Mouse (Mus musculus): Measurements from ENCODE around the gene Ttc7b. TPM values are rescaled to one million over a fixed set of nuclear protein-coding genes. Genes with fewer than 3 reads are reported as not detected.

Gene Ttc7b
- polyA plus RNA-seq, 1 experiment = 9.2 TPM

DNA sequence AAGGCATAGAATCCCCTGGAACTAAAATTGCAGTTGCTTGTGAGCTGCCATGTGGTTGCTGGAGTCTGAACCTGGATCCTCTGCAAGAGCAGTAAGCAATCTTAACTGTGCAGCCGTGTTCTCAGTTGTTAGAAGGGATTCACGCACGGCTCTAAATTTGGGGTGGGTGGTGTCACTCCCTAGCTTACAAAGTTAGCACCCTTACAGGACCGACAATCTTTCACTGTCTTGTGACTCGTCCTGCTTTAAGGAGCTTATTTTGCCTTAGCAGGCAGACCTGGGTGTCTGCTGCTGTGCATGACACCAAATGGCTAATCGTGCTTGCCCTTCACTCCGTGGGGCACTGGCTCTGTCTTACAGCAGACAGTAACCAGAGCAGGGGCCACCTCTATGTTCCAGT is 217.5 kb downstream of the Ttc7b start:
- TF ChIP-seq MYOD1 (IDR thresholded peaks at IDR 0.05; ENCODE audit: control insufficient read depth, insufficient read length, low read depth) = no peak
- TF ChIP-seq MYOG (IDR thresholded peaks at IDR 0.05; ENCODE audit: control insufficient read depth, extremely low read depth, insufficient read length) = no peak
- TF ChIP-seq USF1 (IDR thresholded peaks at IDR 0.05; ENCODE audit: low read depth) = no peak
- TF ChIP-seq FOSL1 (IDR thresholded peaks at IDR 0.05; ENCODE audit: insufficient read depth, low read length, poor library complexity, severe bottlenecking) = no peak
- TF ChIP-seq CTCF (IDR thresholded peaks at IDR 0.05; ENCODE audit: control insufficient read depth, insufficient read depth, insufficient read length) = no peak
- no peak for TF ChIP-seq CEBPB (IDR thresholded peaks at IDR 0.05; ENCODE audit: low read depth)
- no peak for TF ChIP-seq MAX (IDR thresholded peaks at IDR 0.05)
- no peaks in the 10 kb centered on the region for H3K79me2 ChIP-seq (ENCODE audit: control insufficient read depth, insufficient read depth)
- H3K27me3 ChIP-seq (ENCODE audit: control insufficient read depth, insufficient read depth, insufficient read length) = no peaks in the 10 kb centered on the region
- no peaks in the 10 kb centered on the region for H3K79me3 ChIP-seq (ENCODE audit: low read depth)
- no peaks in the 10 kb centered on the region for H3K36me3 ChIP-seq (ENCODE audit: control insufficient read depth, insufficient read depth)
- no peak overlapping the region for H3K4me3 ChIP-seq (ENCODE audit: insufficient read depth, poor library complexity, severe bottlenecking)
- H3ac ChIP-seq (ENCODE audit: control insufficient read depth, insufficient read length, low read depth) = peak overlapping the region; percentile 13

DNA sequence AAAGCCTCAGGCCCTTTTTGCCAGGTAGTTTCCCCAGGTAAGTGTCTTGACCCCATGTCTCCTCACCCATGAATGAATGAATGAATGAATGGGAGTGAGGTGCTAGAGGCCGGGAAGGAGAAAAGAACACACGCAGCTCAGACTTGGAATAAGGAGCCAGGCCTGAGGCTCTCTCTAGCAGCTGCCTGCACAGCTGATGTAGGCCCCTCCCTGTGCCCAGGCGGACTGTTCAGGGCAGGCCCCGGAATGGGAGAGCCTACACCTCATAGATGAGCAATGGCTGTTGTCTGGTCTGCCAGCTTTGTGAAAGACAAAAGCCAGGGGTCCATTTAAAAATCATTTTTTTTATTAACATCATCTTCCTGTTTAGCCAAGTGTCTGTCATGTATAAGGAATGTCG is 220.2 kb downstream of the Ttc7b start:
- no peaks in the 10 kb centered on the region for H3K79me3 ChIP-seq (ENCODE audit: low read depth)
- H3K27me3 ChIP-seq (ENCODE audit: control insufficient read depth, insufficient read depth, insufficient read length) = no peaks in the 10 kb centered on the region
- H3K36me3 ChIP-seq (ENCODE audit: control insufficient read depth, insufficient read depth) = no peaks in the 10 kb centered on the region
- no peak overlapping the region for H3K4me3 ChIP-seq (ENCODE audit: insufficient read depth, poor library complexity, severe bottlenecking)
- no peaks in the 10 kb centered on the region for H3K79me2 ChIP-seq (ENCODE audit: control insufficient read depth, insufficient read depth)
- no peak overlapping the region for H3ac ChIP-seq (ENCODE audit: control insufficient read depth, insufficient read length, low read depth)
- no peak for TF ChIP-seq MYOD1 (IDR thresholded peaks at IDR 0.05; ENCODE audit: control insufficient read depth, insufficient read length, low read depth)
- no peak for TF ChIP-seq MAX (IDR thresholded peaks at IDR 0.05)
- TF ChIP-seq FOSL1 (IDR thresholded peaks at IDR 0.05; ENCODE audit: insufficient read depth, low read length, poor library complexity, severe bottlenecking) = no peak

DNA sequence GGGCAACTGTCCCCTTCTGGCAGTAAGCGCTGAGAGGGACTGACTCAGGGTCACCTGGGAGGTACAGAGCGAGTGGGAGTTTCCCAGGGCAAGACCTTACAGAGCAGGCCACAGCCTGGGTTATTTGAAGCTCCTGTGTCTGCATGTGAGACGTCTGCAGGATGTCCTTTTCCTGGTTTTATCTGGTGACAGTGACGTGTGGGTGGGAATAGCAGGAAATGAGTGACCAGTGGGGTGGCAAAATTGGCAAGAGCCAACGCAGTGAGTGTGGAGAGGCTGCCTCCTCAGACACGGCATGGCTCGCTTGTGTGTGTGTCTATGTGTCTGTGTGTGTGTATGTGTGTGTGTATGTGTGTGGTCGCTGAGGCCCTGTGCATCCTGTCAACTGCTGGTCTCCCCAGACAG is 221.3 kb downstream of the Ttc7b start:
- no peak for TF ChIP-seq MYOD1 (IDR thresholded peaks at IDR 0.05; ENCODE audit: control insufficient read depth, insufficient read length, low read depth)
- no peak for TF ChIP-seq CEBPB (IDR thresholded peaks at IDR 0.05; ENCODE audit: low read depth)
- no peak for TF ChIP-seq CTCF (IDR thresholded peaks at IDR 0.05; ENCODE audit: control insufficient read depth, insufficient read depth, insufficient read length)
- TF ChIP-seq MAX (IDR thresholded peaks at IDR 0.05) = no peak
- TF ChIP-seq USF1 (IDR thresholded peaks at IDR 0.05; ENCODE audit: low read depth) = no peak
- TF ChIP-seq FOSL1 (IDR thresholded peaks at IDR 0.05; ENCODE audit: insufficient read depth, low read length, poor library complexity, severe bottlenecking) = no peak
- no peak for TF ChIP-seq MYOG (IDR thresholded peaks at IDR 0.05; ENCODE audit: control insufficient read depth, extremely low read depth, insufficient read length)
- H3ac ChIP-seq (ENCODE audit: control insufficient read depth, insufficient read length, low read depth) = no peak overlapping the region
- no peaks in the 10 kb centered on the region for H3K36me3 ChIP-seq (ENCODE audit: control insufficient read depth, insufficient read depth)
- H3K27me3 ChIP-seq (ENCODE audit: control insufficient read depth, insufficient read depth, insufficient read length) = no peaks in the 10 kb centered on the region
- H3K79me2 ChIP-seq (ENCODE audit: control insufficient read depth, insufficient read depth) = no peaks in the 10 kb centered on the region
- H3K79me3 ChIP-seq (ENCODE audit: low read depth) = no peaks in the 10 kb centered on the region
- no peak overlapping the region for H3K4me3 ChIP-seq (ENCODE audit: insufficient read depth, poor library complexity, severe bottlenecking)

DNA sequence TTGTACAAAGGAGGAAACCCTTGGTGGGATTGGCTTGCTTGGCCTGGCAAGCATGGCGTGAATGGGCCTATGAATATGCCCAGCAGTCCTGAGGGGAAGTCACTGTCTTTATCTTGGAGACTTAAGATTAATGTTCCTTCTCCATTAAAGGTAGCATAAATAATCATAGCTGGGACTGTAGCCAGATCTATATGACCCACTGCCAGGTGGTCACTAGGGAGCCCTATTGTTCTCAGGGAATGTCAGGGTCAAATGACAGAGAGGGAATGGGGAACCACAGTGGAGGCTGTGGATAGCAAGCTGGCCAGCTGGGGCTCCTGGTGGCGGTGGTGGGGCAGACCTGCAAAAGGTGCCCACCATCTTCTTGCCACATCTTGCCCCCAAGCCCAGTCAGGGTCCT is 221.8 kb downstream of the Ttc7b start:
- H3K79me2 ChIP-seq (ENCODE audit: control insufficient read depth, insufficient read depth) = no peaks in the 10 kb centered on the region
- H3ac ChIP-seq (ENCODE audit: control insufficient read depth, insufficient read length, low read depth) = no peak overlapping the region
- no peaks in the 10 kb centered on the region for H3K79me3 ChIP-seq (ENCODE audit: low read depth)
- H3K36me3 ChIP-seq (ENCODE audit: control insufficient read depth, insufficient read depth) = no peaks in the 10 kb centered on the region
- no peak overlapping the region for H3K4me3 ChIP-seq (ENCODE audit: insufficient read depth, poor library complexity, severe bottlenecking)
- H3K27me3 ChIP-seq (ENCODE audit: control insufficient read depth, insufficient read depth, insufficient read length) = no peaks in the 10 kb centered on the region
- TF ChIP-seq FOSL1 (IDR thresholded peaks at IDR 0.05; ENCODE audit: insufficient read depth, low read length, poor library complexity, severe bottlenecking) (no peak), USF1 (IDR thresholded peaks at IDR 0.05; ENCODE audit: low read depth) (no peak), CEBPB (IDR thresholded peaks at IDR 0.05; ENCODE audit: low read depth) (no peak), MAX (IDR thresholded peaks at IDR 0.05) (no peak), MYOD1 (IDR thresholded peaks at IDR 0.05; ENCODE audit: control insufficient read depth, insufficient read length, low read depth) (no peak), CTCF (IDR thresholded peaks at IDR 0.05; ENCODE audit: control insufficient read depth, insufficient read depth, insufficient read length) (no peak), MYOG (IDR thresholded peaks at IDR 0.05; ENCODE audit: control insufficient read depth, extremely low read depth, insufficient read length) (no peak)

DNA sequence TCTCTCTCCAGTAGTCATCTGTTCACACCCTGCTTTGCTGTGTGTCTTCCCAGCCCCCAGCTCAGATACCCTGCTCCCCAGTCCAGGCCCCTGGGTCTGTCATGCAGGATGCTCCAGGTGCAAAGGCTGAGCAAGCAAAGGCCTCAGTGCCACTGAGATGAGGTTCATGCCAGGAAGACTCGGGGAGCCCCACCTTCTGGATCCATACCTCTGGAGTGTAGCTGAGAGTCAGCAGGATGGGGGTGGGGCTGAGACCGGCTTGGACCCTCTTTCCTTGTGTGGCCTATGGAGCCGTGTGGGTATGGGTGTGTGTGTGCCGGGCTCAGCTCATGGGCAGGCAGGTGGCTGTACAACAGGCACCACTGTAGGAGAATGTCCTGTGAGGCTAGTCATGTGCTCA is 222.7 kb downstream of the Ttc7b start:
- no peaks in the 10 kb centered on the region for H3K79me3 ChIP-seq (ENCODE audit: low read depth)
- no peak overlapping the region for H3K4me3 ChIP-seq (ENCODE audit: insufficient read depth, poor library complexity, severe bottlenecking)
- H3K36me3 ChIP-seq (ENCODE audit: control insufficient read depth, insufficient read depth) = no peaks in the 10 kb centered on the region
- no peak overlapping the region for H3ac ChIP-seq (ENCODE audit: control insufficient read depth, insufficient read length, low read depth)
- no peaks in the 10 kb centered on the region for H3K79me2 ChIP-seq (ENCODE audit: control insufficient read depth, insufficient read depth)
- no peaks in the 10 kb centered on the region for H3K27me3 ChIP-seq (ENCODE audit: control insufficient read depth, insufficient read depth, insufficient read length)
- TF ChIP-seq CTCF (IDR thresholded peaks at IDR 0.05; ENCODE audit: control insufficient read depth, insufficient read depth, insufficient read length) = no peak
- no peak for TF ChIP-seq MAX (IDR thresholded peaks at IDR 0.05)
- TF ChIP-seq FOSL1 (IDR thresholded peaks at IDR 0.05; ENCODE audit: insufficient read depth, low read length, poor library complexity, severe bottlenecking) = no peak
- TF ChIP-seq MYOG (IDR thresholded peaks at IDR 0.05; ENCODE audit: control insufficient read depth, extremely low read depth, insufficient read length) = no peak
- TF ChIP-seq MYOD1 (IDR thresholded peaks at IDR 0.05; ENCODE audit: control insufficient read depth, insufficient read length, low read depth) = no peak
- TF ChIP-seq USF1 (IDR thresholded peaks at IDR 0.05; ENCODE audit: low read depth) = no peak
- no peak for TF ChIP-seq CEBPB (IDR thresholded peaks at IDR 0.05; ENCODE audit: low read depth)

DNA sequence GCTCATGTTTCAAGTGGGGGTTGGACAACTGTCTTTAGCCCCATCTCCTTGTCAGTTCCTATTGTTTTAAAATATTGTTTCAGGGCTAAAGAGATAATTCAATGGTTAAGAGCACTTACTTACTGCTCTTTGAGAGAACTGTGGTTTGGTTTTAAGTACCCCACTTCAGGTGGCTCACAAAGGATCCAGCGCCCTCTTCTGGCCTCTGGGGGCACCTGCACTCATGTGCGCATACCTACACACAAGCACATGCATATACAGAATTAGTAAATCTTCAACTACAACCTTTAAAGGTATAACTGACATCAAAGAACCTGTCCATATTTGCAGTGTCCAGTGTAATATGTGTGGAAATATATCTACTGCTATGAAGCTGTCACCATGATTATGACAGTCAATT is 226.2 kb downstream of the Ttc7b start:
- Histone ChIP-seq H3K79me3 (ENCODE audit: low read depth) (no peaks in the 10 kb centered on the region), H3K79me2 (ENCODE audit: control insufficient read depth, insufficient read depth) (no peaks in the 10 kb centered on the region), H3K27me3 (ENCODE audit: control insufficient read depth, insufficient read depth, insufficient read length) (no peaks in the 10 kb centered on the region), H3ac (ENCODE audit: control insufficient read depth, insufficient read length, low read depth) (no peak overlapping the region), H3K36me3 (ENCODE audit: control insufficient read depth, insufficient read depth) (no peaks in the 10 kb centered on the region), H3K4me3 (ENCODE audit: insufficient read depth, poor library complexity, severe bottlenecking) (no peak overlapping the region)
- no peak for TF ChIP-seq CTCF (IDR thresholded peaks at IDR 0.05; ENCODE audit: control insufficient read depth, insufficient read depth, insufficient read length)
- TF ChIP-seq MYOD1 (IDR thresholded peaks at IDR 0.05; ENCODE audit: control insufficient read depth, insufficient read length, low read depth) = no peak
- no peak for TF ChIP-seq USF1 (IDR thresholded peaks at IDR 0.05; ENCODE audit: low read depth)
- TF ChIP-seq MYOG (IDR thresholded peaks at IDR 0.05; ENCODE audit: control insufficient read depth, extremely low read depth, insufficient read length) = no peak
- TF ChIP-seq FOSL1 (IDR thresholded peaks at IDR 0.05; ENCODE audit: insufficient read depth, low read length, poor library complexity, severe bottlenecking) = no peak
- no peak for TF ChIP-seq CEBPB (IDR thresholded peaks at IDR 0.05; ENCODE audit: low read depth)
- no peak for TF ChIP-seq MAX (IDR thresholded peaks at IDR 0.05)

All from C2C12 (cell line).